Mouse (Mus musculus): ENCODE measurements around the gene Gpat2. TPM values are rescaled to one million over a fixed set of nuclear protein-coding genes. Genes with fewer than 3 reads are reported as not detected.

The Gpat2 gene
- total RNA-seq, 2 experiments from 2014 or later: 0.18 to 0.42 TPM

Other genes with a start within 250 kb of the Gpat2 start
- under 1 TPM; 0.62 to 0.72 TPM for gene 1810024B03Rik, start 216.9 kb upstream of the Gpat2 start, total RNA-seq (2021)
- 100 to 1,000 TPM; 106 to 111 TPM for gene Snrnp200, start 216.8 kb upstream of the Gpat2 start, total RNA-seq (2021)
- gene Ciao1, start 177.4 kb upstream of the Gpat2 start, total RNA-seq (2021): 10 to 100 TPM; 49.3 to 59.6 TPM
- 100 to 1,000 TPM; 106 TPM for gene Tmem127, start 177.3 kb upstream of the Gpat2 start, total RNA-seq (2021)
- 100 to 1,000 TPM; 147 to 164 TPM for gene Stard7, start 155.0 kb upstream of the Gpat2 start, total RNA-seq (2021)
- 1 to 10 TPM; 8.5 to 8.9 TPM for gene Dusp2, start 89.0 kb upstream of the Gpat2 start, total RNA-seq (2021)
- gene Astl, start 86.6 kb upstream of the Gpat2 start, total RNA-seq (2021): not detected
- gene Adra2b, start 62.0 kb upstream of the Gpat2 start, total RNA-seq (2021): under 1 TPM; 0.12 to 0.28 TPM
- 10 to 100 TPM; 12.6 to 13.2 TPM for gene Fahd2a, start 19.4 kb downstream of the Gpat2 start, total RNA-seq (2021)
- gene Kcnip3, start 96.9 kb downstream of the Gpat2 start, total RNA-seq (2021): 10 to 100 TPM; 32.3 to 36.6 TPM
- gene Prom2, start 116.3 kb downstream of the Gpat2 start, total RNA-seq (2021): not detected
- gene Zfp661, start 161.9 kb downstream of the Gpat2 start, total RNA-seq (2021): 1 to 10 TPM; 9.2 to 9.5 TPM
- 100 to 1,000 TPM; 106 TPM for gene Mrps5, start 162.0 kb downstream of the Gpat2 start, total RNA-seq (2021)
- gene Mal, start 231.5 kb downstream of the Gpat2 start, total RNA-seq (2021): 1 to 10 TPM; 1.3 to 1.5 TPM